In genomic region chr5:33947035-33947434, GRCm38 (mm10) we compare ENCODE assay signal across 2 mouse cellular contexts. TPM values are rescaled to one million over a fixed set of nuclear protein-coding genes. Genes with fewer than 3 reads are reported as not detected.
"Had no signal": no experiment of that assay in that cellular context is flagged by ENCODE, and none has a peak within 500 bp of the region (broad histone marks: within the 10 kb centered on the region; RNA-seq: fewer than 3 reads in every experiment).

No protein-coding gene starts in this region.

RNA-seq across cellular contexts. Expression of gene Gm1673, which starts 36.2 kb away (rescaled TPM):
- total RNA-seq: monocyte, adult 5-6 weeks; neutrophil, adult 5-6 weeks had no signal
